Mouse (Mus musculus): ENCODE data around the gene P2ry6.

The P2ry6 gene

DNA sequence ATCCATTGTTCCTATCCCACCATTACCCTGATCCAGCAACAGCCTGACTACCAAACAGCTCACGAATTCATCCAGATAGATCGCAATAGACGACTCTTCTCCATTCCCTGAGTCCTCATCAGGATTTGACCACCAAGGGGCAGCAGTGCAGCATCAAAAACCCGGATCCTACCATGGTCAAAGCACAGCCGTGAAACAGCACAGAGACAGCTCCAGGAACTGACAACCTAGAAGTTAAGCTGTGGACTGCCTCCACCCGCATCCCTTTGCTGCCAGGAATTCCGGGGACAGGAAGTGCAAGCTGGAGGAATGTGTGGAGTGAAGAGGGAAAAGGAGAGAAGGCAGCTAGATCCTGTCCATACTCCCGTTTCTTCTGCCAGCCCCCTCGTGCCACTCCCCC, 13.6 kb upstream of the P2ry6 start:
- DNase-seq (ENCODE audit: low spot score): peak; percentile 47

DNA sequence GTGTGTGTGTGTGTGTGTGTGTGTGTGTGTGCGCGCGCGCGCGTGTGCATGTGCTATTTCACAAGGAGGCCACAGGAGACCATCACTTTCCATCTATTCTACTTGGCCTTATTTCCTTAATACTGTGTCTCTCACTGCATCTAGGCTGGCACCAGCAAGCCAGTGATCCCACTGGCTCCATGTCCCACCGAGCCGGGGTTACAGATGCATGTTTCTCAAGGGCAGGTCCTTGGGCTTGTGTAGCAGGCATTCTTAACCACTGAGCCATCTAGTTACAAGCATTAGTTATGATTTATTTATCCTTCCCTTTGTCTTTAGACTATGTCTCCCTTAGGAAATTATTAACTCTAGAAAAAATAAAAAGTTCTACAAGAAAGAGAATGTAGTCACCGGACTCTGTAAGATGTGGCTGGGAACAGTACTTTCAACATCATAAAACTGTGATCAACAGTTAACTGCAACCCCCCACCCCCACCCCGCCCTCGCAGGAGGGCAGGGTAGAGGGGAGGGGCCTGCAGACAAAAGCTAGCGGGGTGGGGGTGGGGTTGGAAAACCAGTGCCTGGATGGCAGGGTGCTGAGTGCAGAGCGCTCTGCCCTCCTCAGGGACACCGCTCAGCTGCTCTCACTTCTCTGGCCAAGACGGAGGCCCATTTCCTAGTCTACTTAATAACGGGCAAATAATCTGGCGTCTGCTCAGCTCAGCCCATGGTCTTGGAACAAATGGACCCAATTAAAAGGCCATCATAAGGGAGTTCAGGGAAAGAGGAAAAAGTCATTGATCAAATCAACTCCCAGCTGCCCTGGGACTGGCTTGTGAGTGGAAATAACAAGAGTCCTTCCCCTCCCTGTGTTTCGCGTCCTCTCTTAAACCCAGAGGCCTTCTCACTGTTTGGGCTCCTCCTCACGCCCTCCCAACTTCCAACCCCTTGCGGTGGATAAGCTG, 10.3 kb upstream of the P2ry6 start:
- DNase-seq (ENCODE audit: low spot score): no peak

DNA sequence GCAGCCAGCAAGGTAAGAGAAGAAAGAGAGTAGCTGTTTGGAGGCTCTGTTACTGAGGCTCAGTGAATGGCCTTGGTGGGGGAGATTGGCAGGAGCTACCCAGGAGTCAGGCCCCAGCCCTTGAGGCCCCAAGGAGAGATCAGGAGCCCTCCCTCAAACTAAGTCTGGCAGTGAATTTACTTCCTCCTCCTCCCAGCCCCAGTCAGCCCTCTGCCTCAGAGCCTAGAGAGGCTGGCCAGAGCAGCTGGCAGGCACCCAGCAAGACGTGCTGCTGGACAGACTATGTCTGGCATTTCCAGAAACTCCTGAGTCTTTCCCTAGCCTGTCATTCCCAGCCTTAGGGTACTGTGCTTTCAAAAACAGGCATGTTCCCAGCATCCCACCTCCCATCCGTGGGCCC, 4.7 kb upstream of the P2ry6 start:
- DNase-seq (ENCODE audit: low spot score): peak; percentile 50

DNA sequence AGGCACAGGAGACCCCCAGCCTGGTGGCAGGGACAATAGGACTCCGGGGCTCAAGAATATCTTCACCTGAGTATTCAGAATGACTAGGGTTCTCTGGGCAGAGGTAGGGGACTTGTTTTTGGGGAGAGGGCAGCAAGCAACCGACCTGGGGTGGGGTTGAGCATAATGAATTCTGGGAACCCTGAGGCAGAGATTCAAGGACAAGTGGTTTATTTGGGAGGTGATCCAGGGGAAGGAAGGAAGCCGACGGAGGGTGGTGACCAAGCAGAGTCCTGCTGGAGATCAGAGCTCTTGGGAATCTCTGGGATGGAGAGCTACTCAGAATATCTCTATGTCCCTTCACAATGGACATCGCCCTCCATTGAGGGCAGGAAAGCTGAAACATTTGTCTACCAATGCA, 3.7 kb upstream of the P2ry6 start:
- no peak for DNase-seq (ENCODE audit: low spot score)

DNA sequence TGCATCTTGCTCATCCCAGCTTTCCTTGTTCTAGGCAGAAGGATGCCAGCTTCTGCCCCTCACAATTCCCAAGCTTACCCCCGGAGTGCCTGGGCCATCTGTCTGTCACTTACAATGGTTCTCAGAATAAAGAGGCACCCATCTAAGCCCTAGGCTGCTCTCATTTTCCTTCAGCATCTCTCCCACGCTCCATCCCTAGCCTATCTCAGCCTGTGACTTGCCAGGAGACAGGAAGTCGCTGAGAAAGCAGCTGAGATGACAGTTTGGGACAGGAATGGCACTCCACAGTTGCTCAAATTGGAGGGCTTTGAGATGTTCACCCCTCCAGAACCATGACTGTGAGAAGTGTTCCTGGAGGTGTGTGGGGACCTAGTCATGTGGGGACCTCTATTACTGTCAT, 1.6 kb downstream of the P2ry6 start:
- no peak for DNase-seq (ENCODE audit: low spot score)

DNA sequence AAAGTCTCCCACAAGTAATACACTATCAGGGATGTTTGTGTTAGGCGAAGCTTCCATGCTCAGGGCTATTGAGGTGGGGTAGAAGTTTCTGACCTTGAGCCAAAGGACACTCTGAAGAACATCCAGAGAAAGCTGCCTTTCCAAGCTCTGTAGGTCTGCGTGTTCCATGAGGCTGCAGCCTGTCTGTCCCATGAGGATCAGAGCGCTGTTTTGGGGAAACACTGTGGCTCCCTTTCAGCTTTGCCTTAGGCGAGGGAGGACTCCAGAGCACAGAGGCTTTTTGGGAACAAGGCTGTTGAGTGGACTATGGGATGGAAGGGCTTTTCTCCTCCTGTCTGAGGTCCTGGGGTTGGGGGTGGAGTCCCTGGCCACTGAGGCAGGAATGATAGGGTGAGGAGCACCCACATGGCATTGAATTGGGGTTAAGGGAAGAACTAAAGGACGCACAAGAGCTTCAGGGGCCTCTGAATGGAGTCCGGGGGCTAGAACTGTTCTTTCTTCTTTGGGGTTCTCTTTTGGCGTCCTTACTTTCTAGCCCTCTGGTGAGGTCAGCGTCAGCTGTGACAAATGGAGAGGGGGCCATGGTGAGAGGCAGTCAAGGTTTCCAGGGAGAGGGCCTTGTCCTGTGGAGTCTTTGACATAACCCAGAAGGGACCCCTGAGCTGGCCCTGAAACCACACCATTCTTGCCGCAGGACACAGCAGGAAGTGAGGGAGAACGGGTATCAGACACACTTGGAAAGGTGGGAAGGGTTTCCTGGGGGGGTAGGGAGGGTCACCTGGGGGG, 5.4 kb downstream of the P2ry6 start:
- DNase-seq (ENCODE audit: low spot score): no peak

DNA sequence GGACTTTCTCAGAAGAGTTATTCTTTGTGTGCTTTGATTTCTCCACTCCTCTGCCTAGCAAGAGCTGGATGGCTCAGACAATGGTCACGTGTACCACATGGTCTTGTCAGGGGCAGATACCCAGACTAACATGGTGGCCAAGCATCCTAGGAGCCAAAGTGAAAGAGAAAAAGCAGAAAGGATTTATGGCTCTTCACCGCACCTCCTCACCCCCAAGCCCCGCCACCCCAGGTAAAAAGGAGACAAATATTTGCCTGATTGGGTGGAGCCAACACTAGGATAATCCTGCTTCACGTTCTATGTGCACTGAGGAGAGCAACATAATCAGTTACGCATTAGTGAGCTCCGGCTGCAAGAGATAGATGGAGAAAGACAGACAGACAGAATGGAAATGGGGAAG, 6.1 kb downstream of the P2ry6 start:
- DNase-seq (ENCODE audit: low spot score): no peak

DNA sequence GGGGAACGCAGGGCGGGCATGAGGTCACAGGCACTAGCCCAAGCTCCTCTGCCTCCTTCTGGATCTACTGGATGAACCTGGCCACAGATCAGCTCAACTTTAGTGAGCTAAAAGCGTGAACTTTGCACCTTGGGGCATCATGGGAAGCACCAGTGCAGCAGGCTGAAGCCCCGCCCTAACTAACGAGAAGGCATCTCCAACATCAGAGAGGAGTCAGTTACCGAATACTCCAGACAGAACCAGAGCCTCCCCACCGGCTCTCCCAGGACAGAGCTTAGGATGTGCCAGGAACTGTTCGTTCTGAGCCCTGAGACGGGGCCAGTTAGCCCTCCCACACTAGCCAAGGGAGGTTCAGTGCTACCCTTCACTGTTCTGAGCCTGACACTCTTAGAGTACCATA, 6.6 kb downstream of the P2ry6 start:
- peak; percentile 31 for DNase-seq (ENCODE audit: low spot score)

DNA sequence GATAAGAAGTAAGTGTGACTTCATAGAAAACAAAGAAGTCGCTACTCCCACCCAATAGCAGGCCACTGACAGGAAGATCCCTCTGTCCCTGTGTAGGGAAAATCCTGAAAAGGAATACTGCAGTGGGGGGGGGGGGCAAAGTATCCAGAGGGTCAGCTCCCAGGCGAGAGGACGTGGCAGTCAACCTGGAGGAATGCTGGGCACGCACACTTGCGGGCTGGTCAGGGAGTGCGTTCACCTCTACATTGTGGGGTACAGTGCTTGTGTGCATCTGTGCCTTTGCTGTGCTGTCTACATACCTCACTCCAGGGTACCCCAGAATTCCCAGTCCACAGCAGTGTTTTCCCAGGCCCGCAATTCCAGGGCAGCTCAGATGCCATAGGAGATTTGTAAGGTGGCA, 8.4 kb downstream of the P2ry6 start:
- no peak for DNase-seq (ENCODE audit: low spot score)

DNA sequence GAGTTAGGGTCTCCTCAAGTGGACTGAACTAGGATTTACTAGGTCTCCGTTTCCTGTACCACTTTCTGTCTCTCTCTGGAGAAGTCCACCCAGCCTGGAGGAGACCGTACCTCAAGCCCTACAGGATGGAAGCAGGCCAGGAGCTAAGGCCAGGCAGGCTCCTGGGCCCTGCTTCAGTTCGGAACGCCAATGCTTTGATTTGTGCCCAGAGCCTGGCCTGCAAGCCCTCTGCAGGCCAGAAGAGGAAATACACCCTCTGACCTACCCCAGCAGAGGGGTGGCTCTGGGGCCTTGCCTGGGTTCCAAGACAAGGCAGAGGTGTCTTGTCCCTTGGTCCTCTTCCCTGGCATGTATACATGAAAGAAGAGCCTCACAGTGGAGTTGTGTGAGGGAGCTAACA, 9.4 kb downstream of the P2ry6 start:
- DNase-seq (ENCODE audit: low spot score): no peak

DNA sequence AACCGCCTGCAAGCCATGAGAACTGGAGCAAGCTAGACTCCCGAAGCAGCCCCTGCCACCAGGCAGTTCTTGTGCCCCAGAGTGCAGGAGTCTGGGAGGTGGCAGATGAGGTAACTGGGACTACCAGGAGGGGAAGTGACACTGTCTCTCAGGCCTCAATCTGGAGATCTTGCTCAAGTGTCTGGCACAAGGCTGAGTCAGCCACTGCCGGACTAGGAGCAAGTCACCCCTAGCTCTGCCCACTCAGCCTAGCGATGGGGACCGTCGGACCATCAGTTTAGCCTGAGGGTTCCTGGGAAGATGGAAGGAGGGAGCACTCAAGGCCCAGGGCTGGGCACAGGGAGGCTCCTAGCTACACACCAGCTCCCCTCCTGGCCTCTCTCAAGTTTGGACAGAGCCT, 10.2 kb downstream of the P2ry6 start:
- no peak for DNase-seq (ENCODE audit: low spot score)

DNA sequence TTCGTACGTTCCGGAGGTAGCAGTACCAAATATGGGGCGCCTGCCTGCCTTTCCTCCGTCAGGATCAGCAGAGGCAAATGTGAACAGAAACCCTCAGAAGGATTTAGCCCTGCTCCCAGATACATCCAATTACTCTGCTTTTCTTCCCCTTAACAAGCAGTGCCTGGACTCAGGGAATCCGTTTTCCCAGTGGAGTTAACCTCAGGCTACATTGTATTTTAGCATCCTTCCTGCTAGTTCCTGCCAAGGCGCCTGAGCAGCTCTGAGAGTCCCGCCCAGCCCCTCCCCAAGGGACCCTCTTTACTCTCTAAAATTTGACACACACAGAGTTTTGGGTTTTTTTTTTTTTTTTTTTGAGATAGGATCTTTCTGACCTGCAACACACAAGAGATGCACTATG, 11.1 kb downstream of the P2ry6 start:
- DNase-seq (ENCODE audit: low spot score): no peak

DNA sequence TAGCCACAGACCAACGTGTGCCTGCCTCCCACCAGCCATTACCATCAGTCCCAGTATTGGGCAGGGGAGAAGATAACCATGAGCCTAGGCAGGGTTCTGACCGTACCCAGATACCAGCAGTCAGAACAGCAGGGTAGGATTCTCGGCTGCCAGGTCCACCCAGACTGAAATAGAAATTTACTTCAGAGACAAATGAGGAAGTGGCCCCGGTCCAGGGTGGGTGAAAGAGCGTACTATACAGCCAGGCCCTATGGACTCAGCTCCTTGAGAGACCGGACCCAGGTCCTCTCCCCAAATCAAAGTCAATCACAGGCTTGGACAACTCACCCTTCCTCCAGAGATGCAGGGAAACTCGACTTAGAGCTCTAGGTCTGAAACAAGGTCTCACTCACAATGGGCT, 13.3 kb downstream of the P2ry6 start:
- no peak for DNase-seq (ENCODE audit: low spot score)

DNA sequence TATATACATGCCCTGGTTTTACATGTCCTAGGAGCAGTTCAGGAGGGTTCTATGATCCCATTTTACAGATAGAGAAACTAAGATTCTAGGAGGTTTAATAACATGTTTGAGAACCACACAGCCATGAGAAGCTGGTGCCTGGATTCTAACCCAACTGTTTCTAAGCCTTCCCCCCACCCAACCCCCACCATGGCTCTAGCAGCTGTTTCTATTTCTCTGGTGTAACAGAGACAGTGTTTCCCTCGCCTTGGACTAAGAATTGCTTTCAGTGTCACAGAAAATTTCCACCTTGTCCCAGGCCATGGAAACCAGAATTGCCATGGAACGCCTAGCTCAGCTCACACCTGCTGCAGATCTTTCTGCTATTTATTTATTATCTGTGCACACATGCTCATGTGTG, 14.0 kb downstream of the P2ry6 start:
- no peak for DNase-seq (ENCODE audit: low spot score)

DNA sequence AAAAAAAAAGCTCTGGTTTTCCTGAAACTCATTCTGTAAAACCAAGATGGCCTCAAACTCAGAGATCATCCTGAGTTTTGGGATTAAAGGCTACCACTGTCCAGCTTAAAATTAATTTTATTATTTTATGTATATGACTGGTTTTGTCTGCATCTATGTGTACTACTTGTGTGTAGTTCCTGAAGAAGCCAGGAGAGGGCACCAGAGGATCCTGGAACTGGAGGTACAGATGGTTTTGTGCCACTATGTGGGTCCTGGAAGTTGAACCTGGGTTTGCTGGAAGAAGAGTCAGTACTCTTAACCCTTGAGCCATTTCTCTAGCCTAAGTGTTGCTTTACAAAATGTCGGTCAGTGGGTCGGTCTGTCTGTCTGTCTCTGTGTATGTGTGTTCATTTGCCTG, 16.0 kb downstream of the P2ry6 start:
- no peak for DNase-seq (ENCODE audit: low spot score)

DNA sequence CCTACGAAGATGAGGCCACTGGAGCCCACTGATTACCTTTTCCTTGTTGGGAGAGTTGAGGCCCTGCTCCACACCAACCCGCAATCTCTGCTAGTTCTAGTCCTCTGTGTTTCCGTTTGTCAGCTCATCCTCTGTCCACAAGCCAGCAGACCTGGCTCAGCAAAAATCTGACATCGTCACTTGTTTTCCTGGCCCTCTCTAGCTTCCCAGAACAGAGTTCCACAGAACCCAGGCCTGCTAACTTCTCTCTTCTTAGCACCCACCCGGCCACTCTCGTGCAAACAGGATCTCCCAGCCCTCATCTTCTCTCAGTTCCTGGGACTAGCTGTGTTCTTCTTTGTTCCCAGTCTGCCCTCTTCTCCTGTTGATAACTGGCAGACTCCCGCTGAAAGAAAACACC, 21.8 kb downstream of the P2ry6 start:
- DNase-seq (ENCODE audit: low spot score): no peak

DNA sequence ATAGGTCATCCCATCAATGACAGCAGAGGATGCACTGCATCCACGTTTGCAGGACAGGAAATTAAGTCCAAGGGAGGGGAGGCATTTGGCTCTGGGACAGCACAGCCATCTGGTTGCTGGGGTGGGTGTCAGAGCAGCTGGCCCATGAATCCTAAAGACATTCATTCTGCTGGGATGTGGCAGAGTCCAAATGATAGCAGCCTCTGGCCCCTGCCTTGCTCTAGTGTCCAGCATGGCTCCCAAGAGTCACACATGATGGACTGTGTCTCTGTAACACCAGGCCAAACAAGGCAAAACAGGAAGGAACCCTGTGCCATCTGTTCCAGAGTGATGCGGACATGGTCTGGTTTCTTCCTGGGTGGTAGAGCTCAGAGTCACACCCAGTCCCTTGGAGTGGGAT, 22.5 kb downstream of the P2ry6 start:
- no peak for DNase-seq (ENCODE audit: low spot score)

DNA sequence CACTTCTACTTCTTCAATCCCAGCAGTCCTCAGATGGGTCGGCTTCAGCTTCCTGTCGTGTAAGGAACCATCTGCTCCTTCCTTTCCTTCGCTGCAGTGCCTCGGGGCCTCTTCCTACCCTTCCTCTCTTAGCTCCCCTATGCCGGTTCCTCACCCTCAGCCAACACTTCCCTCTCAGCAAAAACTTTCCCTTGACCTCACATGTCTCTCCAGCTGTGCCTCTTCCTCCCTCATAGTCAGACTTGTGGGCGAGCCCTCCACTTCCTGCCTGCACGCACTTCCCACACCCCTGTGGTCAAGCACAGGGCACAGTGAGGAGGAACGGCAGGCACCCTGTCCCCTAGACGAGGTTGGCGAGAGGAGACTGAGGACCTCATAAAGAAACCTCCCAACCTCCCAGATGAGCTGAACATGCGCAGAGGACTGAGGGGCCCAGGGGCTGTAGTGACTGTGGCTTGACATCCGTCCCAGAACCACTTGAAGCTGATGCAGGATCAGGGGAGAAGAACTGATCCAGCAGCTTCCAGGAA, 23.9 kb downstream of the P2ry6 start:
- DNase-seq (ENCODE audit: low spot score): no peak

DNA sequence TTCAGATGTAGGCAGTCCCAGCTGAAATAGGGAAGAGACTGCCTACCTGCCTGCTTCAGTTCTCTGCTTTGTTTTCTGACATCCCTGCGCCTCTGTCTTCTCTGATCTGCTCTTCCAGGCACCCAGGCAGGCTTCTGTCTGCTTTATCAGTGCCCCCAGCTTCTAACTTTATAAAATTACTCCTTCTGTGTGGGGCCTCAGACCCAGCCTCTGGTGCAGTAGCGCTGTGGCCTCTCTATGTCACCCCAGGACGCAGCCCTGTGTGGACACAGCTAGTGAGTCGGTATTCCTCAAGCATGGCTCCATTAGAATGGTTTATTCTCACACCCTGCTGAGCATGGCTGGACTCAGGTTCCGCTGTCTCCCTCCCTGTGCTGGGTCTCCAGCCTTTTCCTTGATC, 24.4 kb downstream of the P2ry6 start:
- no peak for DNase-seq (ENCODE audit: low spot score)

DNA sequence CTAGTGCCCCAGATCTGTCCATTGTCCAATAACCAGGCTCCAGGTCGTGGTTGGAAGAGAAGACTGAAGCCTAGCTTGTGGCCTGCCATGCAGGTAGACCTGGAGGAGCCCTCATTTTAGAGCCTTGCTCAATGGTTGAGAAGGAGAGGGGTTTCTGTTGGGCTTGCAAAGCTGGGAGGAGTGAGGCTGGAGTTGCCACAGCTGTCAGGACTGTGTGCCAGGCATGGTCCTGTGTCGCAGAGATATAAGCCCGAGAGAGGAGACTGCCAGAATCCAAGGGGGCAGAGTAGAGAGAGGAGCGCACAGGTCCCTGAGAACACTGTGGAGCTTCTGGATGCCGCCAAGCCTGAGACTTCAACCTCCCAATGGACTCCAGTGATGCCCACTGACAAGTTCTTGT, 29.7 kb downstream of the P2ry6 start:
- DNase-seq (ENCODE audit: low spot score): no peak

DNA sequence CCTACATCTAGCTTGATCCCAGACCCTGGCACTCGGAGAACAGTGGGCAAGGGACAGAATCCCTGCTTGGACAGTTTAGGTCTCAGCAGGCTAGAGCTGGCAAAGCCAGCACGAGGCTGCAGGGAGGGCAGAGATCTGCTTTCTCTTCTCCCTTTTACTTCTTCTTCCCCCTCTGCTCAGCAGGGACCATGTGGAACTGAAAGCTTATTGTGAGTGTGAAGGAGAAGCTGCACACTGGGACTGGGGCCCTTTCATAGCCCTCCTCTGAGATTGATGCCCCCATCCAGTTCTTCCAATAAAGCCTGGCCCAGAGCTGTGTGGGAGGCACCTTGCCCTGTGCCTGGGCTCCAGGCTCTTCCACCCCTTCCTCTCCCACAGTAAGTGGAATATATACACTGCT, 30.1 kb downstream of the P2ry6 start:
- DNase-seq (ENCODE audit: low spot score): no peak

DNA sequence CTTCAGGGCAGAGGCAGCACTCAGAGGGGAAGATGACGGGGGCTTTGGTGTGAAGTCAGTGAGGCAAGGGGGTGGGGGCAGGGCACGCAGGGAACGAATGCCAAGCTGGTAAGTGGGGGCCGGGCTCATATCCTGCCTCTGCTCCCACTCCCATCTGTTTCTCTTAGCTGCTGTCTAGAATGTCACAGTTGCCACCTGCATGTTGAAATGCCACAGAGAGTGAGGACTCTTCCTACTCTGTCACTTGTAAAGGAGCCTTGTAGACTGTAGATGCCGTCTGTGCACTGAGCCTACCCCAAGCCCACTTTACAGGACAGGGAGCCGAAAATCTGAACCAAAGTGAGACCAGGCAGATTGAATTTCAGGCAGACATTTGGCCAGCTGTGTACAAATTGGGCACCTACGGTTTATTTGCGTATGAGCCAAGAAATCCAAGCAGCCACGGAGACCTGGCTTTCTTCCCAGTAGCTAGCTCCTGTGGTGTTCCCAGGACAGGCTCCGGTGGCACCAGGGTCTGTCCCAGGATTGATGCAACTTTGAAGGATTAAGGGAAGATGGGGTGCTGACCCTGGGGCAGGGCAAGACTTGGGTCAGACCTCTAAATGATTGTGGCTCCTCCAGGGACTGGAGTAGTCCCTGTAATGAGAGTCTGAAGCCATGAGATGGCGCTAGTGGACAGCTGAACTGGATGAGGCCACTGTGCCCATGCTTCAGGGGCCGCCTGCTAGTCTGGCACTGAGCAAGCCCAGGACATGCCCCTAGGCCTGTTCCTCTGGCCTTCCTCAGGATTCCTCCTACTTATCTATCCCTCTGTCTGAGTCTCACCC, 31.4 kb downstream of the P2ry6 start:
- no peak for DNase-seq (ENCODE audit: low spot score)

Measured in testis, postnatal 14 days (tissue).